Mouse (Mus musculus): ENCODE results near the gene Gpa33. TPM values are rescaled to one million over a fixed set of nuclear protein-coding genes. Genes with fewer than 3 reads are reported as not detected.

The Gpa33 gene
- polyA plus RNA-seq, 1 experiment from 2014 or later: not detected

DNA sequence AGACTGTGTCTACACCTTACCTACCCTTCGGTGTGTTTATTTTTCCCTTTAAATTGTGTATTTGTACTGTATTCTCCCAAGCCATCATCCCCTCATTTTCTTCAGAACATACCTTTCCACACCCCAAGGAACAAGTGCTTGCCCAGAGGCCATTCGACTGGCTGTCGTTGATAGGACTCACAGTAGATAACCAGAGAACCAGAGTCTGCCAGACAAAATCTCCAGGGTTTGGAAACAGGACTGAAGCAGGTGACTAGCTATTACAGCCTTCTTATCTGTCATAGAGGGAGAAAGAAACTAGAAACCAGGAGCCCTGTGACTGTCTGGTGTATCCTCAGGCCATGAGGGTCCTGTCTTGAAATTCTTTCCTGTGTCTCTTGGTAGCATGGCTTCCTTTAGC is 25.2 kb upstream of the Gpa33 start:
- no peak for ATAC-seq (replicated peaks; ENCODE audit: insufficient number of reproducible peaks, low FRiP score, low TSS enrichment)
- Histone ChIP-seq H3K27ac (ENCODE audit: low read depth, low read length) (no peak overlapping the region), H3K4me2 (no peak overlapping the region), H3K36me3 (ENCODE audit: control insufficient read depth, insufficient read depth, low read length) (peaks cover 21% of the 10 kb centered on the region), H3K4me3 (ENCODE audit: low read depth, low read length) (no peak overlapping the region), H3K27me3 (ENCODE audit: control insufficient read depth, insufficient read depth, low read length) (no peaks in the 10 kb centered on the region), H3K9me3 (replicated peaks; ENCODE audit: control insufficient read depth, low read length) (no peaks in the 10 kb centered on the region), H3K4me1 (ENCODE audit: control insufficient read depth, insufficient read depth, low read length) (no peaks in the 10 kb centered on the region), H3K9ac (ENCODE audit: low read depth, low read length) (no peak overlapping the region)
- 59% methylated on average over 3 of the region's 3 CpGs for WGBS (ENCODE audit: insufficient replicate concordance)

- no peak overlapping the region for H3K4me2 ChIP-seq
- no peaks in the 10 kb centered on the region for H3K27me3 ChIP-seq (ENCODE audit: control insufficient read depth, insufficient read depth, low read length)
- H3K36me3 ChIP-seq (ENCODE audit: control insufficient read depth, insufficient read depth, low read length): peaks cover 16% of the 10 kb centered on the region
- ATAC-seq (replicated peaks; ENCODE audit: insufficient number of reproducible peaks, low FRiP score, low TSS enrichment): no peak
- no peak overlapping the region for H3K27ac ChIP-seq (ENCODE audit: low read depth, low read length)
- H3K9ac ChIP-seq (ENCODE audit: low read depth, low read length): no peak overlapping the region
- no peaks in the 10 kb centered on the region for H3K9me3 ChIP-seq (replicated peaks; ENCODE audit: control insufficient read depth, low read length)
- 69% methylated on average over 6 of the region's 6 CpGs for WGBS (ENCODE audit: insufficient replicate concordance)
- no peak overlapping the region for H3K4me3 ChIP-seq (ENCODE audit: low read depth, low read length)
- H3K4me1 ChIP-seq (ENCODE audit: control insufficient read depth, insufficient read depth, low read length): no peaks in the 10 kb centered on the region
Measured at GRCm38 (mm10) chr1:166105464-166105863, 24.6 kb upstream of the Gpa33 start.

DNA sequence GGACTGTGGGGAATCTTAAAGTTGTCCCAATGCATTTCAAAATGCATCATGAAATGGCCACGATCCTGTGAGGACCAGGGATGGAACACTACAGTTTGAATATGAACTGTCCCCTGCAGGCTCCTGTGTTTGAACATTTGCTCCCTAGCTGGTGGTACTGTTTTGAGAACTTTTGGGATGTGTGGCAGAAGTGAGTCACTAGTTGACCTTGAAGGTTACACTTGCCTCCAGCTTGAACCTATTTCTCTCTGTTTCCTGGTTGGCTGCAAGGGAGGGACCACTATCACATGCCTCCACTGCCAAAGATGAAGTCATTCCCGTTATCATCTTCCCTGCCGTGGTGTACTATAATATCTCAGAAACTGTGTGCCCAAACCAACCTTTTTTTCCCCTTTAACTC is 15.1 kb upstream of the Gpa33 start:
- peaks cover 4% of the 10 kb centered on the region; the same call in 1 of the 2 replicates for H3K4me1 ChIP-seq (ENCODE audit: control insufficient read depth, insufficient read depth, low read length)
- ATAC-seq (replicated peaks; ENCODE audit: insufficient number of reproducible peaks, low FRiP score, low TSS enrichment): no peak
- no peak overlapping the region for H3K4me3 ChIP-seq (ENCODE audit: low read depth, low read length)
- 63% methylated on average over 3 of the region's 3 CpGs for WGBS (ENCODE audit: insufficient replicate concordance)
- no peak overlapping the region for H3K4me2 ChIP-seq
- no peaks in the 10 kb centered on the region for H3K27me3 ChIP-seq (ENCODE audit: control insufficient read depth, insufficient read depth, low read length)
- no peaks in the 10 kb centered on the region for H3K9me3 ChIP-seq (replicated peaks; ENCODE audit: control insufficient read depth, low read length)
- no peaks in the 10 kb centered on the region; the same call in 1 of the 2 replicates for H3K36me3 ChIP-seq (ENCODE audit: control insufficient read depth, insufficient read depth, low read length)
- H3K9ac ChIP-seq (ENCODE audit: low read depth, low read length): no peak overlapping the region
- H3K27ac ChIP-seq (ENCODE audit: low read depth, low read length): no peak overlapping the region

- H3K4me1 ChIP-seq (ENCODE audit: control insufficient read depth, insufficient read depth, low read length): peaks cover 4% of the 10 kb centered on the region; the same call in 1 of the 2 replicates
- no peak overlapping the region for H3K4me2 ChIP-seq
- H3K36me3 ChIP-seq (ENCODE audit: control insufficient read depth, insufficient read depth, low read length): no peaks in the 10 kb centered on the region; the same call in 1 of the 2 replicates
- H3K27ac ChIP-seq (ENCODE audit: low read depth, low read length): no peak overlapping the region
- H3K9me3 ChIP-seq (replicated peaks; ENCODE audit: control insufficient read depth, low read length): no peaks in the 10 kb centered on the region
- 82% methylated on average over 4 of the region's 4 CpGs for WGBS (ENCODE audit: insufficient replicate concordance)
- no peaks in the 10 kb centered on the region for H3K27me3 ChIP-seq (ENCODE audit: control insufficient read depth, insufficient read depth, low read length)
- H3K9ac ChIP-seq (ENCODE audit: low read depth, low read length): no peak overlapping the region
- H3K4me3 ChIP-seq (ENCODE audit: low read depth, low read length): no peak overlapping the region
- no peak for ATAC-seq (replicated peaks; ENCODE audit: insufficient number of reproducible peaks, low FRiP score, low TSS enrichment)
Measured at GRCm38 (mm10) chr1:166115719-166116118, 14.3 kb upstream of the Gpa33 start.

DNA sequence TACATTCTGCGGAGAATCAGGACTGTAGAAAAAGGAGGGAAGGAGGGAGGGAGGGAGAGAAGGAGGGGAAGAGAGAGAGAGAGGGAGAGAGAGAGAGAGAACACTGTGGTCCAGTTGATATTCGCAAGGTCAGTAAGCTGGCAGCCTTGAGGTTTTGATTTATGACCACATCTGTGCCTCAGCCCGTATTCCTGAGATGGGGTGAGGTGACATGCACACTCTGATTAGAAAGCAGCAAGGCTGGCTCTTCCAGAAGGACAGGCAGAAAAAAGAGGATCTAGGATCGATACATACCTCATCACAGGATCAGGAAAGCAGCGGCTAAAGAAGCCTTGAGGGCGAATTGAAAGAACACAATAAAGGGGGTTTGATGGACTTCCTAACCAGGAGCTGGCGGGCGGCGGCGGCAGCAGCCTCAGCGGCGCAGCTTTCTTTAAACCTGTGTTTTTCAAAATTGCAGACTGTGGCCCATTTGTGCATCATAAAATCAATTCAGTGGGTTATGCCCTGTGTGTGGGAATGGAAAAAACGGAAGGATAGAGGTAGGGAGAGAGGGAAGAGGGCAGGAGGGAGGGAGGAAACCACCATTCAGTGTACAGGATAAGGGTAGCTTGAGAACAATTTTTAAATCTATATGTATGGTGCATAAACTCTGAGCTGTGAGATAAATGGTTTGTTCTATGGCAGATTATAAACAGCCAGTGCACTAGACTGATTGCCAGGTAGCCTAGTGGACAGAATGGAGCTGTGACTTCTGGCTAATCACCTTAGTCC is 12.0 kb upstream of the Gpa33 start:
- no peak overlapping the region for H3K4me3 ChIP-seq (ENCODE audit: low read depth, low read length)
- ATAC-seq (replicated peaks; ENCODE audit: insufficient number of reproducible peaks, low FRiP score, low TSS enrichment): no peak
- no peak overlapping the region for H3K27ac ChIP-seq (ENCODE audit: low read depth, low read length)
- H3K36me3 ChIP-seq (ENCODE audit: control insufficient read depth, insufficient read depth, low read length): no peaks in the 10 kb centered on the region; the same call in none of the 2 replicates
- no peaks in the 10 kb centered on the region for H3K9me3 ChIP-seq (replicated peaks; ENCODE audit: control insufficient read depth, low read length)
- WGBS (ENCODE audit: insufficient replicate concordance): 82% methylated on average over 13 of the region's 13 CpGs
- no peak overlapping the region for H3K4me2 ChIP-seq
- H3K9ac ChIP-seq (ENCODE audit: low read depth, low read length): no peak overlapping the region
- no peaks in the 10 kb centered on the region for H3K27me3 ChIP-seq (ENCODE audit: control insufficient read depth, insufficient read depth, low read length)
- peaks cover 4% of the 10 kb centered on the region; the same call in 1 of the 2 replicates for H3K4me1 ChIP-seq (ENCODE audit: control insufficient read depth, insufficient read depth, low read length)

GRCm38 (mm10) chr1:166122114-166122513 is 7.9 kb upstream of the Gpa33 start:
- H3K27me3 ChIP-seq (ENCODE audit: control insufficient read depth, insufficient read depth, low read length): no peaks in the 10 kb centered on the region
- no peak overlapping the region for H3K9ac ChIP-seq (ENCODE audit: low read depth, low read length)
- no peaks in the 10 kb centered on the region for H3K9me3 ChIP-seq (replicated peaks; ENCODE audit: control insufficient read depth, low read length)
- ATAC-seq (replicated peaks; ENCODE audit: insufficient number of reproducible peaks, low FRiP score, low TSS enrichment): no peak
- H3K36me3 ChIP-seq (ENCODE audit: control insufficient read depth, insufficient read depth, low read length): no peaks in the 10 kb centered on the region; the same call in 1 of the 2 replicates
- H3K4me2 ChIP-seq: no peak overlapping the region
- peaks cover 16% of the 10 kb centered on the region for H3K4me1 ChIP-seq (ENCODE audit: control insufficient read depth, insufficient read depth, low read length)
- 65% methylated on average over 7 of the region's 7 CpGs for WGBS (ENCODE audit: insufficient replicate concordance)
- no peak overlapping the region for H3K4me3 ChIP-seq (ENCODE audit: low read depth, low read length)
- no peak overlapping the region for H3K27ac ChIP-seq (ENCODE audit: low read depth, low read length)

DNA sequence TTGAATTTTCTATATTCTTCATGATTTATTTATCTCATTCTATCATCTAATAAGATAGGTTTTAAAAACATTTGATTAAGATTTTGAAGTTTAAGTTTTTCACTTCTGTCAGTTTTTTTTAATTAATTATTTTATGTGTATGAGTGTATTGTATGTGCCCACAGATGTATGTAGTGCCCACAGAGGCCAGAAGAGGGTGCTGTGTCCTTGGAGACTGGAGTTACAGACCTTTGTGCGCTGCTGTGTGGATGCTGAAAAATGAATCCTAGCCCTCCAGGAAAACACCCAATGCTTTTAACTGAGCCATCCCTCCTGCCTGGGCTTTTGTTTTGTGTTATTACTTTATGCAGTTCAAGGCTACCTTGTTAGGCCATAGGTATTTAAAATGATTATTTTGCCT is 7.0 kb upstream of the Gpa33 start:
- peaks cover 23% of the 10 kb centered on the region for H3K4me1 ChIP-seq (ENCODE audit: control insufficient read depth, insufficient read depth, low read length)
- H3K27ac ChIP-seq (ENCODE audit: low read depth, low read length): no peak overlapping the region
- ATAC-seq (replicated peaks; ENCODE audit: insufficient number of reproducible peaks, low FRiP score, low TSS enrichment): no peak
- H3K27me3 ChIP-seq (ENCODE audit: control insufficient read depth, insufficient read depth, low read length): no peaks in the 10 kb centered on the region
- H3K9me3 ChIP-seq (replicated peaks; ENCODE audit: control insufficient read depth, low read length): no peaks in the 10 kb centered on the region
- WGBS (ENCODE audit: insufficient replicate concordance): 90% methylated on average over 1 of the region's 1 CpGs
- no peak overlapping the region for H3K9ac ChIP-seq (ENCODE audit: low read depth, low read length)
- no peak overlapping the region for H3K4me3 ChIP-seq (ENCODE audit: low read depth, low read length)
- H3K4me2 ChIP-seq: no peak overlapping the region
- H3K36me3 ChIP-seq (ENCODE audit: control insufficient read depth, insufficient read depth, low read length): no peaks in the 10 kb centered on the region; the same call in 1 of the 2 replicates

DNA sequence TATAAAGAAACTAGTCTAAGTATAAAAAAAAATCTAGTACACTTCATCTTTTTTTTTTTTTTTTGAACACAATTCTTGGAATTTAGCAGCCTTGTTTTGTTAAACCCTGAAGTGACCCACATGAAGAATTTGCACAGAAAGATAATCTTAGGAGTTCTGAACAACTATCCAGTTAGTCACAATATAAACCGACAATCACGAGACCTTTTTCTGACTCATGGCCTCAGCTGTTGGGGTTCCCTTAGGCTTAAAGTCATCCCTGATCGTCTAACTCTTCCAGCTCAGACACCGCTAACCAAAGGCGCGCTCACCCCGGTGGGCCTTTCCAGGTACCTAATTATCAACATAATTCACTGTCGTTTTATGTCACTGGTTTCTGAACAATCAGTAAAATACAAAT is 6.3 kb upstream of the Gpa33 start:
- no peak for ATAC-seq (replicated peaks; ENCODE audit: insufficient number of reproducible peaks, low FRiP score, low TSS enrichment)
- Histone ChIP-seq H3K4me1 (ENCODE audit: control insufficient read depth, insufficient read depth, low read length) (peaks cover 26% of the 10 kb centered on the region), H3K4me3 (ENCODE audit: low read depth, low read length) (no peak overlapping the region), H3K4me2 (no peak overlapping the region), H3K9ac (ENCODE audit: low read depth, low read length) (no peak overlapping the region), H3K36me3 (ENCODE audit: control insufficient read depth, insufficient read depth, low read length) (no peaks in the 10 kb centered on the region; the same call in 1 of the 2 replicates), H3K27me3 (ENCODE audit: control insufficient read depth, insufficient read depth, low read length) (no peaks in the 10 kb centered on the region), H3K9me3 (replicated peaks; ENCODE audit: control insufficient read depth, low read length) (no peaks in the 10 kb centered on the region), H3K27ac (ENCODE audit: low read depth, low read length) (no peak overlapping the region)
- WGBS (ENCODE audit: insufficient replicate concordance): 89% methylated on average over 8 of the region's 8 CpGs

Measured in heart, embryonic 11.5 days (tissue).